Mouse (Mus musculus) C2C12 (cell line): Measurements from ENCODE around the gene Hist1h2ad. TPM values are rescaled to one million over a fixed set of nuclear protein-coding genes. Genes with fewer than 3 reads are reported as not detected.
A peak's percentile ranks its signal among the peaks of the same experiment; 100 is the strongest.
"Not testable (repeated sequence)": the region's sequence is repeated elsewhere in the genome, so short reads cannot be mapped to it uniquely, and the experiment has no call there.

Experiments used
- H3K27me3 ChIP-seq: one replicate; pipeline ENCODE4 v1.6.1; 2011; ENCODE audit not compliant: control insufficient read depth, insufficient read depth, insufficient read length
- H3K36me3 ChIP-seq: one replicate; pipeline ENCODE4 v1.6.1; 2011; ENCODE audit not compliant: control insufficient read depth, insufficient read depth
- H3K4me3 ChIP-seq: one replicate; pipeline ENCODE4 v1.5.1; 2011; ENCODE audit warnings: mild to moderate bottlenecking, control low read depth; ENCODE audit not compliant: poor library complexity, insufficient read depth, severe bottlenecking
- H3K79me2 ChIP-seq: one replicate; pipeline ENCODE4 v1.6.1; 2011; ENCODE audit not compliant: control insufficient read depth, insufficient read depth
- H3K79me3 ChIP-seq: one replicate; pipeline ENCODE4 v1.6.1; 2011; ENCODE audit warnings: low read depth, control low read depth
- H3ac ChIP-seq: one replicate; pipeline ENCODE3; 2011; ENCODE audit warnings: low read depth; ENCODE audit not compliant: control insufficient read depth, insufficient read length
- CEBPB ChIP-seq: IDR thresholded peaks from one replicate; pipeline ENCODE4 v1.6.1; 2011; ENCODE audit warnings: low read depth, mild to moderate bottlenecking, control low read depth, moderate library complexity
- CTCF ChIP-seq: IDR thresholded peaks from one replicate; pipeline ENCODE4 v1.5.1; 2011; ENCODE audit not compliant: control insufficient read depth, insufficient read depth, insufficient read length
- FOSL1 ChIP-seq: IDR thresholded peaks from one replicate; pipeline ENCODE4 v1.8.0; 2011; ENCODE audit warnings: mild to moderate bottlenecking, low read length; ENCODE audit not compliant: poor library complexity, insufficient read depth, severe bottlenecking
- MAX ChIP-seq: IDR thresholded peaks from one replicate; pipeline ENCODE4 v1.6.1; 2011; ENCODE audit warnings: mild to moderate bottlenecking, control low read depth
- MYOD1 ChIP-seq: IDR thresholded peaks from one replicate; pipeline ENCODE4 v1.6.1; 2011; ENCODE audit warnings: low read depth; ENCODE audit not compliant: control insufficient read depth, insufficient read length
- MYOG ChIP-seq: IDR thresholded peaks from one replicate; pipeline ENCODE4 v1.6.1; 2011; ENCODE audit not compliant: control insufficient read depth, insufficient read length; ENCODE audit errors: extremely low read depth
- USF1 ChIP-seq: IDR thresholded peaks from one replicate; pipeline ENCODE4 v1.6.1; 2011; ENCODE audit warnings: low read depth, mild to moderate bottlenecking, control low read depth, moderate library complexity
- polyA plus RNA-seq: library from polyadenylated mRNA; unstranded; fragments of >200 nt; fragmentation: generic; extraction: Trizol; gene quantifications from one replicate; pipeline ENCODE4 v1.2.1, GENCODE M21; 2012; ENCODE audit warnings: missing spikeins

Hist1h2ad gene
- polyA plus RNA-seq, 1 experiment = 0.73 TPM

- Histone ChIP-seq H3ac (peak overlapping the region; percentile 55), H3K4me3 (no peak overlapping the region), H3K79me3 (no peaks in the 10 kb centered on the region), H3K36me3 (no peaks in the 10 kb centered on the region), H3K27me3 (no peaks in the 10 kb centered on the region), H3K79me2 (no peaks in the 10 kb centered on the region)
- TF ChIP-seq MAX (no peak), USF1 (no peak), MYOD1 (no peak), MYOG (no peak), CEBPB (no peak), CTCF (no peak), FOSL1 (no peak)
Observed at GRCm38 (mm10) chr13:23583387-23584068, 9.3 kb downstream of the Hist1h2ad start.

- peak overlapping the region; percentile 27 for H3K4me3 ChIP-seq
- TF ChIP-seq CTCF (no peak), MYOG (no peak), FOSL1 (no peak), USF1 (no peak)
Observed at GRCm38 (mm10) chr13:23584331-23584730, 10.2 kb downstream of the Hist1h2ad start.

DNA sequence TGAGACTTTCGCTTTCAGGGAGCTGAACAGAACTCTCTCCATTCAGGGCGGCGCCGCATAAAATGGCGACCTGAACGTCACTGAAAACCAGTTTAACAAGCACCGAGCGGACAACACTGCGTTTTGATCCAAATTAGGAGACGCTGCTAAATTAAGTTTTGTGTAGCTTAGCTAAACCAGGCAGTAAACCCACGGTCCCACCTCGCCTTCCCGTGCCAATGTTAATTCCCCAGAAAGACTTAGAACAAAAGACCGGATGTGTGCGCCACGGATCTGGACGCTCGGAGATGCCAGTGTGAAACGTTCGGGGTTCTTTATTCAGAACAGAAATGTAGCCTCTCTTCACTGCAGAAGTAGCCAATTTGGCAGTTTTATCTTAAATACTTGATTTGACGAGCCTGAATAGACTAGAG is 10.9 kb downstream of the Hist1h2ad start:
- Histone ChIP-seq H3K27me3 (no peaks in the 10 kb centered on the region), H3K4me3 (peak overlapping the region; percentile 27), H3K79me3 (no peaks in the 10 kb centered on the region), H3K36me3 (no peaks in the 10 kb centered on the region), H3K79me2 (no peaks in the 10 kb centered on the region), H3ac (peak overlapping the region; percentile 82)
- no peak for TF ChIP-seq FOSL1
- TF ChIP-seq USF1 = no peak
- no peak for TF ChIP-seq MYOG
- no peak for TF ChIP-seq CEBPB
- no peak for TF ChIP-seq MAX
- no peak for TF ChIP-seq MYOD1
- no peak for TF ChIP-seq CTCF

More at GRCm38 (mm10) chr13:23584331-23584730, 10.2 kb downstream of the Hist1h2ad start:
- Histone ChIP-seq H3ac (peak overlapping the region; percentile 14), H3K27me3 (no peaks in the 10 kb centered on the region), H3K36me3 (no peaks in the 10 kb centered on the region), H3K79me3 (no peaks in the 10 kb centered on the region), H3K79me2 (no peaks in the 10 kb centered on the region)

DNA sequence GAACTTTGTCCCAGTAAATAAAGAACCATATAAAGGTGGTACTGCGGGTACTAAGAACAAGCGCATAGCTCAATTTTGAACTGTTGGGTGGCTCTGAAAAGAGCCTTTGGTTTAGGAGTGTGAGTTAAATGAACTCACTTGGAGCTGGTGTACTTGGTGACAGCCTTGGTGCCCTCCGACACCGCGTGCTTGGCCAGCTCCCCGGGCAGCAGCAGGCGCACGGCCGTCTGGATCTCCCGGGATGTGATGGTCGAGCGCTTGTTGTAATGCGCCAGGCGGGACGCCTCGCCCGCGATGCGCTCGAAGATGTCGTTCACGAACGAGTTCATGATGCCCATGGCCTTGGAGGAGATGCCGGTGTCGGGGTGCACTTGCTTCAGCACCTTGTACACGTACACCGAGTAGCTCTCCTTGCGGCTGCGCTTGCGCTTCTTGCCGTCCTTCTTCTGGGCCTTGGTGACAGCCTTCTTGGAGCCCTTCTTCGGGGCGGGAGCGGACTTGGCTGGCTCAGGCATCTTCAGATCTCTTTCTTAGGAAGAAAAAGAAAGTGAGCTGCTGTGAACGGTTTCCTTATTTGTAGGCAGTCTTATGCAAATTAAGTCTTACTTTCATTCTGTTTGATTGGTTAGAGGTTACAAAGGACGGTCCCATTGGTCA is 11.4 kb downstream of the Hist1h2ad start:
- H3K79me3 ChIP-seq, H3K79me2 ChIP-seq, H3K36me3 ChIP-seq, H3K27me3 ChIP-seq: not testable (repeated sequence)
- peak overlapping the region; percentile 82 for H3ac ChIP-seq
- peak overlapping the region; percentile 27 for H3K4me3 ChIP-seq

GRCm38 (mm10) chr13:23586099-23586939 is 12.1 kb downstream of the Hist1h2ad start:
- H3K79me3 ChIP-seq = no peaks in the 10 kb centered on the region
- no peaks in the 10 kb centered on the region for H3K36me3 ChIP-seq
- H3K79me2 ChIP-seq = no peaks in the 10 kb centered on the region
- no peaks in the 10 kb centered on the region for H3K27me3 ChIP-seq
- peak overlapping the region; percentile 36 for H3ac ChIP-seq
- TF ChIP-seq FOSL1 = no peak
- TF ChIP-seq MAX = no peak
- no peak for TF ChIP-seq MYOD1
- no peak for TF ChIP-seq CEBPB
- TF ChIP-seq CTCF = no peak
- TF ChIP-seq USF1 = no peak
- TF ChIP-seq MYOG = no peak
- no peak overlapping the region for H3K4me3 ChIP-seq
